Mouse (Mus musculus) ES-E14 (cell line): ENCODE data around the gene Flrt3.

Experiments
- CHD2 ChIP-seq: IDR thresholded peaks from 2 replicates; pipeline ENCODE4 v1.6.1; 2014; ENCODE audit warnings: mild to moderate bottlenecking, low read depth, low read length, inconsistent platforms
- HCFC1 ChIP-seq: IDR thresholded peaks from 2 replicates; pipeline ENCODE4 v1.6.1; 2012; ENCODE audit warnings: low read length, inconsistent platforms, borderline replicate concordance; ENCODE audit not compliant: insufficient read depth
- ZC3H11A ChIP-seq: IDR thresholded peaks from 2 replicates; pipeline ENCODE4 v1.6.1; 2012; ENCODE audit warnings: low read depth, mild to moderate bottlenecking, inconsistent platforms, low read length, borderline replicate concordance

GRCm38 (mm10) chr2:140692461-140692860, 21.2 kb upstream of the Flrt3 start:
- TF ChIP-seq HCFC1 (no peak), CHD2 (no peak), ZC3H11A (no peak)
